Mouse (Mus musculus): ENCODE measurements at regions not wholly inside any gene's neighbourhood (a gene's known extent, or its start where the extent isn't known, plus 50 kb on each side); places are given as distances from the start of the nearest gene placed in this dataset.
"Not testable (repeated sequence)": the region's sequence is repeated elsewhere in the genome, so short reads cannot be mapped to it uniquely, and the experiment has no call there.

DNA sequence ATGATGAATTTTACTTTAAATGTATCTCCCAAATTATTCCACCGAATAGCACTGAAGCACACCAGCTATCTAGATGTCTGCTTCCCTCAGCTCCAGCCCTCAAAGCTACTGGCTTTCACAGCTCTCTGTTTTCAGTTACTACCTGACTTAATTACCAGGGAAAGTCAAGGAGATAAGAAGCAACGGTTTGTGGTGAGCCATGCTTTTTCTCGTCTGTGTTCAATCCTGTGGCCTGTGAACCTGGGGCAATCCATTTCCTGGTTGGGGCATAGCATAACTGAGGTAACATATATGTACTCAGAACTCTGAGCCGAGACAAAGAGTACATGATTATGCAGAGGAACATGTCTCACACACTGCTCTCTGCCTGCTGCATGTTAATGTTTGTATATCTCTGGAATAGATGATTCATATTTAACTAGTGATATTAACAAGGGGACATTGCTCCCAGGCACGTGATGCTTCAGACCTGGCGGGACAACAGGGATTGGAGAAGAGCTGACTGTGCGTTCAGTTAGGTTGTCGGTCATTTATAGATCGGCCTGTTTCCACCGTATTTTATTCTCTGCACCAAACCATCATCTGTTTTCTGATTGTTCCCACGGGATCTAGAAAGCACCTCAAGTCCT, 453.3 kb downstream of the Dad1 start:
- no peak for DNase-seq (ENCODE audit: low spot score)

DNA sequence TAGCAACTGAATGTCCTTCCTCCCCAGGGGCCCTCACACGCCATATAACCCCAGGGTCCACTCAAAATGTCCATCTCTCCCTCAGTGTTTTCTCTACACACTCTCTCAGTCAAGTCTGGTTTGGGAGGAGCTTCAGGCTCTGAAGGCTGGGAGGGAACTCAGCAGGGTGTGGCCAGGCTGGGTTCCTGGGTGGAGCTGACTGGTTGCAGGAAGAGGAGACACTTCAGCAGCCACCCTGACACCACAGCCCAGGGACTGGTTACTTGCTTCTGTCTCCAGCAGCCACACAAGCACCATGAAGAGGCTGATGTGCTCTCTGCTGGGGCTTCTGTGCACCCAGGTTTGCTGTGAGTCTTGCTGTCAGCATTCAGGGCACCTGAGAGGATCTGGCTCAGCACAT, 458.7 kb downstream of the Dad1 start:
- not testable (repeated sequence) for DNase-seq (ENCODE audit: low spot score)

DNA sequence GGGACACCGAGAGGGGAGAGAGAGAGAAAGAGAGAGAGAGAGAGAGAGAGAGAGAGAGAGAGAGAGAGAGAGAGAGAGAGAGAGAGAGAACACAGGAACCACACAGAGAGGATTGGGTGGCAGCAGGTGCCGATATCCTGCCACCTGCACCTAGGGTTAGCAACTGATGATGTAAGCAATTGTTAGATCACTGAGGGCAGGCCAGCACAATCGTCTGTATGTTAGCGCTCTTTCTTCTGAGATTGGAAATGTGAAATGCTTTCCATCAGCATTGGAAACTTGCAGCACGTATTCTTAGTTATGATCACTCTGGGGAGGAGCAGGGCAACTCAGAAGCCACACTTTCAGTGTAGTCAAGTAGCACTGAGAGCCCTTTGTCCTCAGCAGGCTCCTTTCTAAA, 459.4 kb downstream of the Dad1 start:
- DNase-seq (ENCODE audit: low spot score) = no peak

DNA sequence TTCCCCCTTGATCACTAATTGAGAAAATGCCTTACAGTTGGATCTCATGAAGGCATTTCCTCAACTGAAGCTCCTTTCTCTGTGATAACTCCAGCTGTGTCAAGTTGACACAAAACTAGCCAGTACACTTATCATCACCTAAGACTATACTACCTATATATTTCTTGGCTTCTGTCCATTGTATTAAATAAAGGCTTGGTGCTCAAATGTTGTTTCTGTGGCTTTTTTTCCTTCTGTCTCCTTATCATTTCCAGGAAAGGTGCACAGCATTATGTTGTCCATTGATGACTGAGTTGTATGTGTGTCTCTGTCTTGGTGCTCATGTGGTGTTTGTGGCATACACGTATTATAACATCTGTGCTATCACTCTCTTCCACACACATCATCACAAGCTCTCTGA, 461.5 kb downstream of the Dad1 start:
- DNase-seq (ENCODE audit: low spot score) = not testable (repeated sequence)

DNA sequence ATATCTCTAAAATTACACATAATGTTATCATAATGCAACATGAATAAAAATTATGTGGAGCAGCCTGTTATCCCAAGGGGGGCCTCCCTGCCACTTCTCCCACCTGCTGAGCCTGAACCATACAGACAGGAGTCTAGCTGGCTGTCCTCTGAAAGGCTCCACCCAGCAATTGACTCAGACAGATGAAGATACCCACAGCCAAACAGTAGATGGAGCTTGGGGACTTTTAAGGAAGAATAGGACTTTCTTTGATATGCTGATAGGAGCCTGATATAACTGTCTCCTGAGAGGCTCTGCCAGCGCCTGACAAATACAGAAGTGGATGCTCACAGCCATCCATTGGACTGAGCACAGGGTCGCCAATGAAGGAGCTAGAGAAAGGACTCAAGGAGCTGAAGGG, 468.4 kb downstream of the Dad1 start:
- not testable (repeated sequence) for DNase-seq (ENCODE audit: low spot score)

DNA sequence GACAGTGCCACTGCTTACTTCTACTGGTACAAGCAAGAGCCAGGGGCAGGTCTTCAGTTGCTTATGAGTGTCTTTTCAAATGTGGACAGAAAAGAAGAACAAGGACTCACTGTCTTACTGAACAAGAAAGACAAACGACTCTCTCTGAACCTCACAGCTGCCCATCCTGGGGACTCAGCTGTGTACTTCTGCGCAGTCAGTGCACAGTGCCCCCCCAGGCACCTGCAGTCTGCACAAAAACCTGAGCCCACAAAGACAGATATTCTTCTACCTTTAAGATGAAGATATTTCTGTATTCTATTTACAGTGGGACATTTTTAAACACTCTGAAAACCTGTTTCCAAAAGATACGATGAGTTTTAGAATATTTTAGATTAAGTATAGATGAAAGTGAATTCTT, 476.5 kb downstream of the Dad1 start:
- DNase-seq (ENCODE audit: low spot score) = no peak

DNA sequence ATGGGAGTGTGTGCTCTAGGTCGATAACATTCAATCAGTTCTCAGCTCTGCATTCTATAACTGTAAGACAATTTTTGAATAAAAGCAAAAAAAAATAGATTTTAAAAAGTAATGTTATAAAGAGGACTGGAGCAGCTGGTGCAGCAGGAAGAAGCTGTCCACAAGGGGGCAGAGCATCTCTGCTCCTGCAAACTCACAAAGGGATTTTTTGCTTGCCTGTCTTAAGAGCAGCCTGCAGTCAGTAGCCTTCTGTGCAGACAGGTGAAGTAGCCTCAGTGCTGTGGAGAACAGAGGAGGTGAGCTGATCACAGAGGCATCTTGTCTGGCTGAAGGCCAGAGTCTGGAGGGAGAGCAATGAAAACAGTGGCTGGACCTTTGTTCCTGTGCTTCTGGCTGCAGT, 477.2 kb downstream of the Dad1 start:
- DNase-seq (ENCODE audit: low spot score) = peak; percentile 71

DNA sequence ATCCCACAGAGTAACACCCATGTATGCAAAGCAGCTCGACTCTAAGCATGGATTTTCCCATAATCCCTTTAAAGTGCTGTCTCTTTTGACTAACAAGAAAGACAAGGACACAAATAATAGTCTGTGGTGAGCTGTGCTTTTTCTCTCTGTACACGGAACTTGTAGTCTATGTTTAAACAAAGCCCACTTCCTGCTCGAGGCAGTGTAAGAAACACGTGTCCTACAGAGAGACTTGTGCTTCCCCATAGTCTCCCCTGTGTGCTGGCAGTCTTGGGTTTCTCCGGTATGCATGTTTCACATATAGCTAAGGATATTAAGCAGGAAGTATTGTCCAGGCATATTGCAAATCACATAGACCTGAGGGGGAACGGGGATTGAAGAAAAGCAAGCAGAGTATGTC, 487.4 kb downstream of the Dad1 start:
- not testable (repeated sequence) for DNase-seq (ENCODE audit: low spot score)

DNA sequence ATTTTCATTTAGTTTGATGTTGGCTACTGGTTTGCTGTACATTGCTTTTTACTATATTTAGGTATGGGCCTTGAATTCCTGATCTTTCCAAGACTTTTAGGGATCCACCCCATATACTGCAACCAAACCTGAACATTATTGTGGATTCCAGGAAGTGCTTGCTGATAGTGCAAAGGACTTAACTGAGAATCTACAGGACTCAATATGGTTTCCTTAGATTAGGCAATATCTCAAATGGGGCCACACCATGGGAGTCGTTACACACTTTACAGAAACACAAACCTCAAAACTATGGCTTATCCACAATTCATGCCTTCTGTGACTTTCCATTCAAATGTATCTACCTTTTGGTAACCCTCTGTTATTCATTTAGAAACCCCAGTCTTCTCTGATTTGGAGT, 488.0 kb downstream of the Dad1 start:
- not testable (repeated sequence) for DNase-seq (ENCODE audit: low spot score)

DNA sequence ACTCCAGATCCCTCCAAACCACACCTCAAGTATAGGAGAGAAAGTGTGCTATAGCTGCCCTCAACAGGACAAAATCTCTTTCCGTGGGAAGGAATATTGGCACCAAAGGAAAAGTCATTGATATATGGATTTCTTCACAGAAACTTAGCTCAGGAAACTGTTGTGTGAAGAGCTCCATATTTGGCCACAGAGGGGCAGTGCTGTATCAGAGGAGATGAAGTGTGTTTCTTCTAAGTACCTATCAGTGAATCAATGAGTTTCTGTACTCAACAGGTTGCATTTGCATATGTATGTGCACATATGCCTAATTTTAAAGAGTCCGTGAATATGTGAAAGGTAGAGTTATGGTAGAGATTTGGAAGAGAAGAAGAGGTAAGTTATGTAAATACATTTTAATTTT, 493.3 kb downstream of the Dad1 start:
- DNase-seq (ENCODE audit: low spot score) = not testable (repeated sequence)

DNA sequence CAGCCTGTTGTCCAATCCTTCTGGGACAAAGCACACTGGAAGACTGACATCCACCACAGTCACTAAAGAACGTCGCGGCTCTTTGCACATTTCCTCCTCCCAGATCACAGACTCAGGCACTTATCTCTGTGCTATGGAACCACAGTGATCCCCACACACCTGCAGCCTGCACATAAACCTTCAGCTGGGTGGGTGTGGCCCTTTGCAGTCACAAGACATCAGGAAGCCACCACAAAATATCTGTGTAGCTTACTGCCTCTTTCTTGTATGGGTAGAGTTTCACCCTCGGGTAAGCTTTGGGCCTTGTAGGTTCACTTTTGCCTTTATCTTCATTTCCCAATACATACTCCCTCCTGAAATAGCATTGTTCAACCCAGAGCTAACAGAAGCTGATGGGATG, 496.1 kb downstream of the Dad1 start:
- DNase-seq (ENCODE audit: low spot score) = not testable (repeated sequence)

DNA sequence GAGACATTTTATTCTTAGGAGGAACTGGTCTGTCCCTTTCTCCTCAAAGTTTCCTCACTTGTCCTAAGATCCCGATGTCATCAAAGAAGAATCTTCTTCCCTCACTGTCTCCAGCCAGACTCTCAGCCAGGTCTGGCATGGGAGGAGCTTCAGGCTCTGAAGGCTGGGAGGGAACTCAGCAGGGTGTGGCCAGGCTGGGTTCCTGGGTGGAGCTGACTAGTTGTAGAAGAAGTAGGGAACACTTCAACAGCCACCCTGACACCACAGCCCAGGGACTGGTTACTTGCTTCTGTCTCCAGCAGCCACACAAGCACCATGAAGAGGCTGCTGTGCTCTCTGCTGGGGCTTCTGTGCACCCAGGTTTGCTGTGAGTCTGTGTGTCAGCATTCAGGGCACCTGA, 496.8 kb downstream of the Dad1 start:
- not testable (repeated sequence) for DNase-seq (ENCODE audit: low spot score)

DNA sequence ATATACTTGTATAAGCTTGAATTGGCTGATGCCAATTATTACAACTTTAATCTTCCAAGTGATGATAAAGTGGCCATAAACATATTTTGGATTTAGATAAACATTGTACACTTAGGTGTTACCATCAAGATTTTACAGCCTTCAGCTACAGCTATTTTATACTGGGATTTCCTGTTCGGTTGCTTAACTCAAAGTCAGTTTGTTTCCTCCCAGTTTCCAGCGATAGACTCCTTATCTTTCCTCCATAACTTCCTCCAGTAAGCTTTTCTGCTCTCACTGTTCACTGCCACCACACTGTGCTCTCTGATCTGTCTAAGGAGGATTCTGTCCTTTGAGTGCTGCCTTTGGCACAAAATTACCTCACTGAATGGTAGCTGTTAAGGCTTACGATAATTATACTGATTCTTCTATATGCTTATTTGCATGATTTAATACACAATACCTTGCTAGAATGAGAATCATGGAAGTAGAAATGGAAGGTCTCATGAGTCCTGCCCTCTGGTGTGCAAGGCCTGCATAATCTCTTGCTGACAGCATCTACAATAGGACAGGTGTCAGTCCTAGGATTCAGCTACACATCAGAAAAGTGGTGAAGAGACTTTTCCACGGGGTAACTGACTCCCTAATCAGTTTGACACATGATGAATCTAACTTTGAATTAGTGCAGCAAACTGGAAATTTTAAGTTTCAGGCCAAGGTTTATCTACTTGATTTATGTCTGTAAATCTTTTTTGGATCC, 503.0 kb downstream of the Dad1 start:
- no peak for DNase-seq (ENCODE audit: low spot score)

DNA sequence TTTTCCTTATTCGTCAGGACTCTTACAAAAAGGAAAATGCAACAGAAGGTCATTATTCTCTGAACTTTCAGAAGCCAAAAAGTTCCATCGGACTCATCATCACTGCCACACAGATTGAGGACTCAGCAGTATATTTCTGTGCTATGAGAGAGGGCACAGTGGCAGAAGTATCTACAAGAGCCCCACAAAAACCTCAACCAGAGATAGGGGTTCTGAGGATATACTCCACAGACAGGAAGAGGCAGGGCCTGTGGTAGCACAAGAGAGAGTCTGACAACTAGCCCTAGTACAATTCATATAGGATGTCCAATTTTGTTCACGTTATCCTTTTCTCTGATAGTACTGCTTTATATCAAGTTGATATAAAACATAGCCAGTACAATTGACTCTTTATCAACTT, 510.4 kb downstream of the Dad1 start:
- not testable (repeated sequence) for DNase-seq (ENCODE audit: low spot score)

DNA sequence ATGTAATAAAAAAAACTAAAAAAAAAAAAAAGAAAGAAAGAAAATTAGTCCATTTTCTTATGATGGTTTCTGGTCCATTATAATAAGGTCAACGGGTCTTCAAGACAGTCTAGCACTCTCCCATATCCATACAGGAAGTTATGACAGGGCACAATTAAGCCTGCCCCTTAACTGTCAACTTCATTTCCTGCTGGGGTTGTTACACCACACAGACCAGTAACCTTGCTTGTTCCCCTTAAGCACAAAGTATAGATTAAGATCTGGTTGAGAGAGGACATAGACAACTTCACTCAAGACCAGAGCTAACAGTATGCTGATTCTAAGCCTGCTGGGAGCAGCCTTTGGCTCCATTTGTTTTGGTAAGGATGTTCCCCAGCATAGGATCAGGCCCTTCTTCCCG, 511.0 kb downstream of the Dad1 start:
- DNase-seq (ENCODE audit: low spot score) = not testable (repeated sequence)

DNA sequence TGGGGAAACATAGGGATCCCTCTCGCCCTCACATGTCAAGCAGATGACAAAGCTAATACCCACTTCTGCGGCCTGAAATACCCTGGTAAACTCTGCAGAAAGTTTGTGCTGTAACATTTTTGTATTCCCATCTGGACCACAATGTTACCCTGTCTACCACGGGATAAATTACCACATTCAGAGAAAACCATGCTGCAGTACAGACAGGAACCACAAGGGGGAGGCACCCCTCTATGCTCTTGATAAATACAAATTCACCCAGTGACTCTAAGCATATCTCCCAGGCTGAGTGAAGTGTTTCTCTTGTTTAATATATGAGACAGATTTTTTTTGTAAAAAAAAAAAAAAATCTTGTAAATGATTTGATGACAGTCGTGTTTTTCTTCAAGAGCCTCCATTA, 512.7 kb downstream of the Dad1 start:
- DNase-seq (ENCODE audit: low spot score) = peak; percentile 66

DNA sequence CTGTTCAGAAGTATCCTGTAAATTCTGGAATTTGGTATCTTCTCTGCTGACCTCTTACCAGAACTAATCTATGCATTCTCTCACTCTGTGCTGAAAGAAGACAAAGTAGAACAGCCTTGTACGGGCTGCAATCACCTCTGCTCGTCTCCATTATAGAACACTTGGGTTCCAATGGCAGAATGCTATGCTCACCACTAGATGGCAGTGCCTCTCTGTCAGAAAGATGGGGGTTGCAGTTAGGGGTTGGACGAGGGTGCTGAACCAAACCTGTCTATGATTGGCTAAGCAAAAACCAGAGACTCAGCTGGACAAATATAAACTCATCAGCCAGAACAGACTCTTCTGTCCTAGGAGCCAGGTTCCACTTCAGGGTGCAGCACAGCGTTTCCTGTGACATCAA, 515.9 kb downstream of the Dad1 start:
- not testable (repeated sequence) for DNase-seq (ENCODE audit: low spot score)

DNA sequence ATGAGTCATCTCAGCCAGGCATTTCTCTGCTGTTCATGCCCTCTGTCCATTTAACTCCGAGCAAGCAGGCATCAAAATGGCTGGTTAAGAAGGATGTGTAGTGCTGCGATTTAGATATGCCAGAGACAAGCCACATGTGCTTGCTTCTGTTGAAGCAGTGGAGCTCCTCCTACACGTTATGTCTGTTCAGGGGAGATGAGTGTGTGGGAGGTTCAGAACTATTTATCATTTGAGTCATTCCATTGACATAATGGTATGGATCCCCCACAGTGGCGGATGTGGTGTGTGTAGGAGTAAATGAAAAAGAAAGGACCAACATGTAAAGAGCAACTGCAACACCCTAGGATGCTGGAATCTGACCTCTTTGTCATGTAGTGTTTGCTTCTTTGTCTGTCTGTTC, 517.6 kb downstream of the Dad1 start:
- DNase-seq (ENCODE audit: low spot score) = not testable (repeated sequence)

DNA sequence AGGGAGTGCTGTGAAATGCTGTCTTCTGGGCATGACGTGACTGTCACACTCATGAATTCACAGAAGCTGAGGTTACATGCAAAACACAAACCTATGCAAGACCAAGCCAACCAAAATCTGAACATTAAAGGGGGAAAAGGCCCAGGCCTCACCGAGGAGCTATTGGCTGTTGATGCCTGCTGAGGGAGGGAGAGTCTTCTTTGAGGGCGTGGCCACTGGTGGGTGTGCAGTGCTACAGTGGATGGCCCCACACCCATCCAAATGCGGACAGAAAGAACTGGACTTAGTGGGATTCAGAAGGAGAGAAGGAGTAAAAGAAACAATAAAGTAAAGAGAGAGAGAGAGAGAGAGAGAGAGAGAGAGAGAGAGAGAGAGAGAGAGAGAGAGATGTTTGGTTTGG, 522.3 kb downstream of the Dad1 start:
- not testable (repeated sequence) for DNase-seq (ENCODE audit: low spot score)

DNA sequence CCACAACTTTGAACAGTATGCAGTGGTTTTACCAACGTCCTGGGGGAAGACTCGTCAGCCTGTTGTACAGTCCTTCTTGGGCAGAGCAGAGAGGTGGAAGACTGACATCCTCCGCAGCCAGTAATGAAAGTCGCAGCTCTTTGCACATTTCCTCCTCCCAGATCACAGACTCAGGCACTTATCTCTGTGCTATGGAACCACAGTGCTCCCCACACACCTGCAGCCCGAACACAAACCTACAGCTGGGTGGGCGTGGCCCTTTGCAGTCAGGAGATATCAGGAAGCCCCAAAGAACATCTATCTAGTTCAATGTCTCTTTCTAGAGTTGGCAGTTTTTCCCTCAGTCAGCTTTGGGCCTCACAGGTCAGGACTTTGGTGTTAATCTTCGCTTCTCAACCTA, 524.0 kb downstream of the Dad1 start:
- DNase-seq (ENCODE audit: low spot score) = not testable (repeated sequence)

DNA sequence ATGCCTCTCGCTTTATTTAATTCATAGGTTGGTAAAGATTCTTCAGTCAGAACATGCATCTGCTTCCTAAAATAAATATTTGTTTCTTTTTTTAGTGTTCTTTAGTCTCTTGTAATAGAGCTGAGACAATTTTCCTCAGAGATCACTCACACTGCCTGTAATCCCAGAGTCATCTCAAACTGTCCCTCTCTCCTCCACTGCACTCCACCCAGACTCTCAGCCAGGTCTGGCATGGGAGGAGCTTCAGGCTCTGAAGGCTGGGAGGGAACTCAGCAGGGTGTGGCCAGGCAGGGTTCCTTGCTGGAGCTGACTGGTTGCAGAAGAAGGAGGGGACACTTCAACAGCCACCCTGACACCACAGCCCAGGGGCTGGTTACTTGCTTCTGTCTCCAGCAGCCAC, 524.8 kb downstream of the Dad1 start:
- DNase-seq (ENCODE audit: low spot score) = not testable (repeated sequence)

DNA sequence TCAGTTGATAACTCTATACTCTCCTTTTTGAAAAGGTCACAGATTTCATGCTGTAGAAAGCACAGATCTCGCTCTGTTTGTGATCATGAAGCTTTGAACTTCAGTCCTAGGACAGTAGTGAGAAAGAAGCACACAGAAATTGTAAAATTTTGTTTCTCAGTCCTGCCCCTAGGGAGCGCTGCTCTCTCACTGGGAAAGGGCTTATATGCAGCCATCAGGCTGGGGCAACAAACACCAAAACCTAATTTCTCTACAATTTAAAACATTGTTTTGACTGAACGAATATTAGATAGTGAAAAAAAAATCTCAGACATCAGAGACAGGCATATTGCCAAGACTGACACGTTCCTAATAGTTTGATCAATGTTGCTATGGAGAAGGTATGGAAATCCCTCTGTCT, 527.0 kb downstream of the Dad1 start:
- DNase-seq (ENCODE audit: low spot score) = not testable (repeated sequence)

DNA sequence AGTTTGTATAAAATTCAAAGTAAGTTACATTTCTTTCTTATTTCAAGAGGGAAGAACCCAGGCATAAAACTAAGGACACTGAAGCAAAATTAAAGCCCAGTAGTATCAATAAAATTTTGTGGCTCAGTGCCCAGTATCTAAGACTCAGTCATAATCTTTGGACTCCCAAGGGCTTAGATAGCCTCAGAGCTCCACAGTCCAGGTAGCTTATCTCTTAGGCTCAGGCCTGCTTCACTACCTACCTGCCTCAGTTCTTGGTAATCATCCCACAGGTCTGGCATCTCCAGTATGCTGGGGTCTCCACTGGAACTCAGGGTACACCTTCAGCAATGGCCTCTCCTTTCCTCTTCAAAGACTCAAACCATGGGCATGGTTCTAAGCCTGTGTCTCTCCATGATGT, 530.3 kb downstream of the Dad1 start:
- not testable (repeated sequence) for DNase-seq (ENCODE audit: low spot score)

DNA sequence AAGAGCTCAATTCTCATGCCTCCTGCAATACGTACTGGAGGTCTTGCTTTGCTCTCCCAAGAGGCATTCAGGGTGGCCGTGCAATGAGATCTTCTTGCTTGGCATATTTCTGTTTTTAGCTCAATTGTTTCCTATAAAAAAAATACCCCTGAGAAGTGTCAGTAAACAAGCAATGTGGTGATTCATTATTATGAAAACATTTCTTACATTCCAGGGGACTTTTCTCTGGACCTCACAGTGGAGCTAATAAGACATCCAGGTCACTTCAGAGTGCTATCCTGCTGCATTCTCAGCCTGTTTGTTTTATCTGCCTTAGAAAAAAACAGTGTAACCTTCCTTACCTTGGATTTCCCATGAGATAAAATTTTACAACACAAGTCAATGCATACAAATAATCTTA, 532.0 kb downstream of the Dad1 start:
- not testable (repeated sequence) for DNase-seq (ENCODE audit: low spot score)

Data from testis, postnatal 10 days (tissue).